Mouse (Mus musculus) brain, embryonic 14.5 days (tissue): Measurements from ENCODE around the gene Flvcr1. TPM values are rescaled to one million over a fixed set of nuclear protein-coding genes. Genes with fewer than 3 reads are reported as not detected.

Experiments
- DNase-seq: peaks from one replicate; pipeline ENCODE4 v3.0.0-alpha.2; 2011; ENCODE audit warnings: low read depth
- CTCF ChIP-seq: fragments of 200-500 bp; IDR thresholded peaks from 2 replicates; pipeline ENCODE4 v1.5.1; 2012; ENCODE audit warnings: inconsistent platforms, mild to moderate bottlenecking, moderate library complexity, borderline replicate concordance; ENCODE audit not compliant: insufficient read depth, insufficient read length; ENCODE audit errors: extremely low read depth
- POLR2A ChIP-seq: fragments of 200-500 bp; IDR thresholded peaks from 2 replicates; pipeline ENCODE4 v1.6.1; 2012; ENCODE audit warnings: mild to moderate bottlenecking, inconsistent platforms, borderline replicate concordance; ENCODE audit not compliant: poor library complexity, insufficient read depth, insufficient read length, severe bottlenecking; ENCODE audit errors: extremely low read depth
- polyA plus RNA-seq: library from polyadenylated mRNA; depleted of rRNA; stranded (reverse); fragments of >200 nt; gene quantifications from 2 replicates; pipeline ENCODE4 v1.2.3, GENCODE M21; 2012

The Flvcr1 gene
- polyA plus RNA-seq, 1 experiment = 24.6 TPM

DNA sequence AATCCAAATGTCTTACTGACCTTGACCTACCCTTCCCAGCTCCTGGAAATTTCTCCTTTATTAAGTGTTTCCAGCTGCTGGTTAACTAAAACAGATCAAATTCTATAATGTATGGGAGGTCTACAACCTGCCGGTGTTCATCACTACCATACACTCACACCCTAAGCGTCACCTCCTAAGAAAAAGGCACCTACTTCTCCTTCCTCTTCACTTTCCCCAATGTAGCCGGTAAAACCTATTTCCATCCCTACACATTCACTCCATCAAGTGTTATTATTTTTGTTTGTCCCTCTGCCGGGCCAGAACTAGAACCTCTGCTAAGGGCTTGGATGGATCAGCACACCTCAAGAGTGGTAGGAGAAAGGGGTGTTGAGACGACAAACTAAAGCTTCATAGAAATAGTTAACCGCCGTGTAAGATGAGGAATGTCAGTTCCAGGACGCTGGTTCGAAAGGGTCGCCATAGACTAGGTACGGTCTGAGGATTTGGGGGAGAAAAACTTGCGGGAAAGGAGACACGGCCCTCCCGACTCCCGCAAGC is 36.4 kb upstream of the Flvcr1 start:
- no peak for TF ChIP-seq POLR2A
- TF ChIP-seq CTCF = no peak
- no peak for DNase-seq

DNA sequence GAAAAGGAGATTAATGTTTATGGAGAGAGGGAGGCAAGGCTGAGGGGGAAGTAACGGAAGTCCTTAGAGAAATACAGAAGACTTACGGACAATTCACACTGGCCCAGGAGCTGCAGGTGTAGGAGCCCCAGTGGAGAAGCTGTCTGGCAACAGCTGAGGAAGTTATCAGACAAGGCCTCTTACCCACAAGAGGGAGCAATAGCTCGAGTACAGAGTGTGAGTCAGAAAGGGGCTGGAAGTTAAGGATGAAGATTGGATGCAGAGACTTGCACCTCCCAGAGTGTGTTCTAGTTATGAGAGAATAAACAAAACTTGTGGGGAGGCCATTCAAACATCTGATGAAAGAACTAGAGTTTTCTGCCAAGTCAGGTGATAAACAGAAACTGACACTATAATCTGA is 31.5 kb upstream of the Flvcr1 start:
- TF ChIP-seq POLR2A (no peak), CTCF (no peak)

DNA sequence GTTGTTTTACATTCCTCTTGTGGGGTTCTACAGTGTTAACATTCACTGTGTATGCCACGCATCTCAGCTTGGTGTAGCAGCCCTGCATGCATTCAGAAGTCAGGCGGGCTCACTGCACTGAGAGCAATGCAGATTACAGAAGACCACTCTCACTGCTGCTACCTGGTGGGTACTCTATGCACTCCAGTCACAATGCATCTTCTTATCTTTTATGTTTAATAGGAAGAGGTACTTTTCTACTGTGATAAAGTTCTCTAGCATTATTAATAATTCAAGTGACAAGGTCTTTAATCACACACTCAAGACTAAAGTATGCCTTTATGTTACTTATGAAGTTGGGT is 29.5 kb upstream of the Flvcr1 start:
- DNase-seq = no peak
- no peak for TF ChIP-seq POLR2A
- TF ChIP-seq CTCF = no peak

More for the DNA sequence above, 31.5 kb upstream of the Flvcr1 start:
- DNase-seq = no peak

DNA sequence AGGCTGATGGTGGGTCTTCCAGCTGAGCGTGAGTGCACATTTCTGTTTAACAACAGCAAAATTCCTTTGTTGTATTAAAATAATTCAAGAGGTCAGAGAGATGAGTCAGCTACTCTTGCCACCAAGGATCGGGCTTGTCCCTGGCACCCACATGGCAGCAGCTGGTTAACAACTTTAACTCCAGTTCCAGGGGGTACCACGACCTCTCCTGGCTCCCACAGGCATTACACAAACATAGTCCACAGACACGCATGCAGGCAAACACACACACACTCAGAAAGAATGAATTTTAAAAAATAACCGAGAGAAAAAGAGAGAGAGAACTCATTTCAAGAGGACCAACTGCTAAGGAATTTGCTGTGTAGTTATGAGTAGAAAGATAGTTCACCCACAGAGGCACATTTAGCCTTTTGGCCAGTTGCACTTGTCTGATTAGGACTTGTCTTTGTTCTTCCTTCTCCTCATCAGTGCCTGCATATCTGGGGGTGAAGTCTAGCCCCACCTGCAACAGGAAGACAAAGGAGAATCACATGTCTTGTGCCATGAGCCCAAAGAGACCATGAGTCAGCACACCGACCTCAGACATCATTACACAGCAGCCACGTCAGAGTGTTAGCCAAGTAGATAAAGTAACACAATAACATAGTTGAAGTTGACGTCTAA is 29.0 kb upstream of the Flvcr1 start:
- TF ChIP-seq POLR2A (no peak), CTCF (peak; percentile 6; the same call in 1 of the 2 replicates)
- no peak for DNase-seq

- no peak for TF ChIP-seq POLR2A
- TF ChIP-seq CTCF = no peak
These were observed 27.6 kb upstream of the Flvcr1 start for GRCm38 (mm10) chr1:191053555-191053954.

DNA sequence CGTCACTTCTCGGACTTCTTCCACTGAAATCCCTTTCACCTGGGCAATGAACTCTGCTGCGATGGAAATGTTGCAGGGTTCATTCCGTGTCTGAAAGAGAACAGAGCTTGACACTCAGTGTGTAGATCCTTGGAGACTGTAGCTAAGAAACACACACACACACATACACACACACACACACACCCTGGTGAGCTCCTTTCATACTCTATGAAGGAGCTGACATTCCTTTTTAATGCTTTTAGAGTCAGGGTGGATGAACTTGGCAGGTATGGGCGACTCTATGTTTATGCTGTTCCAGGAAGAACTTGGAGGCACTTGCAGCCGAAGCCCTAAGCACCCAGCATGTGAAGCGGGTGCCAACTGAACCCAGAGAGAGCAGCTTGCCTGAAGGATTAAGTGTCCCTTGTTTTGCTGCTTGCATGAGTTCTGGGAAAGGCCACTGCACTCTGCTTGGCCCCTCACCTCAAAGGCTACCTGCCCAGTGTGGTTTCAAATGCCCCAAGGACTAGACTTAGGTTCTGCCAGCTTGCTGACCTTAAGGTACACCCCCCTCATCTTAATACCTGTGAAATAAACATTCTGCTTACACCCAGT is 20.4 kb upstream of the Flvcr1 start:
- DNase-seq = peak; percentile 1
- TF ChIP-seq POLR2A = no peak
- no peak for TF ChIP-seq CTCF

More at GRCm38 (mm10) chr1:191053555-191053954, 27.6 kb upstream of the Flvcr1 start:
- no peak for DNase-seq

DNA sequence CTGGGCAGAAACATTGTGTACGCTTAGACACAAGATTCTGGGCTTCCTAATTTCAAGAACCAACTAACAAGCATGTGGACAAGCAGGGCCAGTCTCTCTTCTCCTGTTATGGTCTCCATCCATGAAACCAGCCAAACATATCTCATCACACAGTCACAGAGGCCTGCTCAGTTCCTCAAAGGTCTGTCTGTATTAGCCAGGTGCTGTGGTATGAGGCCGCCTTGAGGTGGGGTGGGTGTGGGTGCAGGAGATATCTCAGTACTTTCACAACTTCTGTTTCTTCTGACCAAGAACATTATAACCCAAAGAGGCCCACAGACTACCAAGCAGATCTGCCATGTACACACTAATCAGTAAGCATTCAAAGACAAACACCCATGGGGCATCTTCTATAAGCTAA is 19.3 kb upstream of the Flvcr1 start:
- no peak for TF ChIP-seq POLR2A
- TF ChIP-seq CTCF = no peak
- no peak for DNase-seq

GRCm38 (mm10) chr1:191042688-191043087 is 16.7 kb upstream of the Flvcr1 start:
- no peak for DNase-seq
- TF ChIP-seq POLR2A (no peak), CTCF (no peak)

DNA sequence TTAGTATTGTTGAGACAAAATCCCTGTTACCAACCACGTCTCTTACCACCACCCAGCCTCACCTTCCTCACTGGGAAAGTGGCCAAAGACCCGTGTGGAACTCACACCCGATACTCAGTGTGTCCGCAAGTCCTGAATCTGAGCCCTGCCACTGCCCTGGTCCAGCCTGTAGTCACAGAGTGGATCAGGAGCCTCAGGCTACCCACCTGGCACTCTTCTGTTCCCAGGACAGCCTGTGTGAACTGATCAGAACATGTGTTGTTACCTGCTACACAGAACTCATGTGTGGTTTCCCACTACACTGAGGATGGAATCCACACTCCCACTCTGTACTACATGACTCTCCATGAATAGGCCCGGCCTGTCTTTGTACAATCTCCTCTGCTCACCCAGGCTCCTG is 16.1 kb upstream of the Flvcr1 start:
- no peak for DNase-seq
- no peak for TF ChIP-seq CTCF
- TF ChIP-seq POLR2A = no peak

GRCm38 (mm10) chr1:191041352-191041751 is 15.4 kb upstream of the Flvcr1 start:
- TF ChIP-seq POLR2A (no peak), CTCF (no peak)
- no peak for DNase-seq

DNA sequence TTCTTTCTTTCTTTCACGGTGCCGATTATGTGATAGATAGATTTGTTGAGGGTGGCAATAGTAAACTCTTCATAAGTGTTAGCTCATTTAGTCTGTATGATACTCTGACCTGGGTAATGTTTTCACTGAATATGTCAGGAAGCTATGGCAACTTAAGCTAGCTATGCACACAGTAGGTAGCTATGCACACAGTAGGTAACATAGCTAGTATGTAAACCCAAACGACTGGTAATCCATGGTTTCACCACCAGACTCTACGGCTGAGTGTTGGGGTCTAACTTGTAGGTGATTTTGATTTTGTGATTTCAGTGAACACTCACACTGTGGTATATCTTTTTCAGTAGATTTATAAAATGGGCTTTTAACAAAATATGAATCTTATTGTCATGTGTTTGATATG is 12.0 kb upstream of the Flvcr1 start:
- no peak for TF ChIP-seq POLR2A
- TF ChIP-seq CTCF = no peak

More for the DNA sequence above, 12.0 kb upstream of the Flvcr1 start:
- DNase-seq = no peak
